Mouse (Mus musculus) ES-E14 (cell line): Measurements from ENCODE around the gene Kcnj4. TPM values are rescaled to one million over a fixed set of nuclear protein-coding genes. Genes with fewer than 3 reads are reported as not detected.

Experiments
- DNase-seq: peaks from one replicate; pipeline ENCODE4 v3.0.0-alpha.2; 2013; ENCODE audit warnings: low read depth, low spot score
- H3K27ac ChIP-seq: 2 replicates; pipeline ENCODE4 v1.5.1; 2012; ENCODE audit warnings: low read depth, mild to moderate bottlenecking, low read length, moderate library complexity, mixed read lengths; ENCODE audit not compliant: poor library complexity, insufficient read depth, severe bottlenecking
- H3K36me3 ChIP-seq: 2 replicates; pipeline ENCODE4 v1.6.1; 2012; ENCODE audit warnings: mild to moderate bottlenecking, low read length, moderate library complexity, mixed read lengths; ENCODE audit not compliant: control insufficient read depth, poor library complexity, insufficient read depth, severe bottlenecking
- H3K4me1 ChIP-seq, 2 experiments: fragments of 150-350 bp in 1 of 2; sonication (generic) in 1 of 2; 2 replicates each; pipeline ENCODE4 v1.6.1; 2012; ENCODE audit warnings: low read length in 2 of 2, mild to moderate bottlenecking in 1 of 2, mixed read lengths in 1 of 2; ENCODE audit not compliant: control insufficient read depth in 2 of 2, insufficient read depth in 2 of 2, poor library complexity in 1 of 2
- H3K4me3 ChIP-seq, 2 experiments: fragments of 150-350 bp in 1 of 2; sonication (generic) in 1 of 2; 2 replicates each; pipeline ENCODE4 v1.5.1; 2012; ENCODE audit warnings: low read length in 2 of 2, low read depth in 1 of 2, mild to moderate bottlenecking in 1 of 2, mixed read lengths in 1 of 2; ENCODE audit not compliant: insufficient read depth in 1 of 2, poor library complexity in 1 of 2, severe bottlenecking in 1 of 2
- H3K9ac ChIP-seq: 2 replicates; pipeline ENCODE4 v1.6.1; 2012; ENCODE audit warnings: low read depth, mild to moderate bottlenecking, low read length, mixed read lengths; ENCODE audit not compliant: poor library complexity, insufficient read depth, severe bottlenecking
- H3K9me3 ChIP-seq: fragments of 150-350 bp; sonication (generic); 2 replicates; pipeline ENCODE4 v1.6.1; 2012; ENCODE audit warnings: low read depth, mild to moderate bottlenecking, low read length; ENCODE audit not compliant: control insufficient read depth, insufficient read depth
- CHD2 ChIP-seq: IDR thresholded peaks from 2 replicates; pipeline ENCODE4 v1.6.1; 2014; ENCODE audit warnings: mild to moderate bottlenecking, low read depth, low read length, inconsistent platforms
- HCFC1 ChIP-seq: IDR thresholded peaks from 2 replicates; pipeline ENCODE4 v1.6.1; 2012; ENCODE audit warnings: low read length, inconsistent platforms, borderline replicate concordance; ENCODE audit not compliant: insufficient read depth
- MAFK ChIP-seq: IDR thresholded peaks from 2 replicates; pipeline ENCODE4 v1.6.1; 2014; ENCODE audit warnings: mild to moderate bottlenecking, low read depth, low read length, inconsistent platforms; ENCODE audit not compliant: insufficient read depth
- ZC3H11A ChIP-seq: IDR thresholded peaks from 2 replicates; pipeline ENCODE4 v1.6.1; 2012; ENCODE audit warnings: low read depth, mild to moderate bottlenecking, inconsistent platforms, low read length, borderline replicate concordance
- ZNF384 ChIP-seq: IDR thresholded peaks from 2 replicates; pipeline ENCODE4 v1.6.1; 2012; ENCODE audit warnings: low read depth, low read length, inconsistent platforms
- in situ Hi-C, 2 experiments: fragments of 600-800 bp; cut with MboI; formaldehyde crosslinking; loops; one replicate each; pipeline ENCODE4 v1.15.1; 2025; ENCODE audit warnings: low sequenced_read_pairs in 2 of 2, inconsistent platforms in 1 of 2; ENCODE audit not compliant: unreplicated experiment in 2 of 2
- total RNA-seq: library from RNA; depleted of rRNA; stranded (reverse); fragments of 300-350 nt; gene quantifications from 2 replicates; pipeline ENCODE4 v1.2.3, GENCODE M21; 2012

The Kcnj4 gene
- total RNA-seq, 1 experiment: 3.2 TPM

DNA sequence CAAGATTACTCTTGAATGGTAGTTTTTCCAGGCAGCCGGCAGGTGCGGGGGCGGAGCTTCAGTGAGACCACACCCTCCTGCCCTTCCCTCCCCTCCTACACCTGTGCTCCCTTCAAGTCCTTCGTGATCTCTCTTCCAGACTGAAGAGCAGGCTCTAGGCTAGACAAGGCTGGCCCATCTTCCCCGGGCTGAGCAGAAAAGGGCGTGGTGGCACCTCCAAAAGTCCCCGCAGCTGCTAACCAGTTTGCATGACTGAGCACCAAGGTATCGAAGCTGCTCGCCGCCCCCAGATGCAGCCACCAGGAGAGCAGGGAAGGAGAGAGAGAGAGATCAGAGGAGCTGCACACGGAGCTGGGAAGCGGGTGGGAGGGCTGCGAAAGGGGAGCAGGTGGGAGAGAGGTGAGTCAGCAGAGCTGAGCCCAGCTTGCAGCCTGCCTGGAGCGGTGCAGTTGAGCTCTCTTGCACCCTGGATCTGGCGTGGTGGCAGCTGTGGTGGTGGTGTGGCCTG, 23.8 kb downstream of the Kcnj4 start:
- in situ Hi-C loops: no loop called here
- H3K9ac ChIP-seq: no peak overlapping the region
- no peak overlapping the region for H3K27ac ChIP-seq
- H3K4me3 ChIP-seq: peak overlapping the region; percentile 2 to 51; a peak in 3 of 4 replicates
- peaks cover 0 to 7% of the 10 kb centered on the region in 2 experiments; a peak in 1 of 4 replicates for H3K4me1 ChIP-seq
- DNase-seq: no peak
- H3K9me3 ChIP-seq: no peaks in the 10 kb centered on the region
- H3K36me3 ChIP-seq: no peaks in the 10 kb centered on the region; the same call in 1 of the 2 replicates
- TF ChIP-seq HCFC1 (no peak), MAFK (peak; percentile 54; the same call in 1 of the 2 replicates), ZC3H11A (no peak)

DNA sequence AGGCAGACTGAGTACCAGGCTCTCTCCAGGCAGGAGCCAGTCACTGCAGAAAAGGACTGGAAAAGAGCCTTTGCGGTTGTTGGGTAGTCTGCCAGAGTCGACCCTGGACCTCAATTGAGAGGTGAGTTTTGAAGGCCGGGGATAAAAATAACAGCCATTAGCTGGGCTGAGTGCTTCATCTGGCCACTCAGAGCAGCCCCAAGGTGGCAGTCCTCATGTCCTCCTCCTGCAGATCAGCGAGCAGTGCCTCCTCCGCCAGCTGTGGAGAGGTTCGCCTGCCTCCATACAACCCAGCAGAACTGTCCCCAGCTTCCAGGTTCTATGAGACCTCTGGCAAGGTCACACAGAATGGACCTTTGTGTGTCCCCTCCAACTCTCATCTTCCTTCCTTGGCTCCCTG, 27.8 kb downstream of the Kcnj4 start:
- no peaks in the 10 kb centered on the region for H3K36me3 ChIP-seq
- H3K9me3 ChIP-seq: no peaks in the 10 kb centered on the region
- H3K4me3 ChIP-seq: no peak overlapping the region
- no peak for DNase-seq
- no peak overlapping the region for H3K27ac ChIP-seq
- in situ Hi-C loops: no loop called here
- H3K4me1 ChIP-seq: peaks cover 0 to 7% of the 10 kb centered on the region in 2 experiments; a peak in 1 of 4 replicates
- TF ChIP-seq CHD2 (no peak), ZC3H11A (no peak), ZNF384 (no peak), MAFK (no peak), HCFC1 (no peak)
- no peak overlapping the region for H3K9ac ChIP-seq

DNA sequence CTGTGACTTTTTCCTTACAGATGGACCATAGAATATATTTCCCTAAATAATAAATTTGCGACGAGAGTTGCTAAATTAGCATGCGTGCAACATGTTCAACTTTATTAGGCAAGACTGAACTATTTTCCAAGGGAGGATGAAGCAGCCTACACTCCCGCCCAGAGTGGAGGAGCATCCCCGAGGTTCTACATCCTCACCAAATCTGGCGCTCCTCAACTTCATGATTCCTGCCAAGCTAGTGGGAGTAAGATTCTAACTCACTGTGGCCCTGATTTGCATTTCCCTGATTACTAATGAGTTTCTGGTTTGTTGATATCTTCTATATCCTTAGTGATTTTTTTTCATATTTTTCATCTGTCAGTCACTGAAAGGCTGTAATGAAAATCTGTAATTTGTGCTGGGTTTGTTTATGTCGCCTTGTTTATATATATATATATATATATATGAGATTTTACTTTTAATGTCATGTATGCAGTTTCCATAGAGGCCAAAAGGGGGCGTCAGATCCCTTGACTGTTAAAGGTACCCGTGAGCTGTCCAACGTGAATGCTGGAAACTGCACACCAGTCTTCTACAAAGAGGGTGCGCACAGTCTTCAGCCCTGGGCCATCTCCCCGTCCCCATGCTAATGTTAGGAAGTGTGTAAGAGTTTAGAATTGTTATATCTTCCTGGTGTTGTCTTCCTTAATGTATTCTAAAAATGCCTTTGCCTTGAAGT, 31.2 kb downstream of the Kcnj4 start:
- in situ Hi-C loops: no loop called here
- TF ChIP-seq MAFK (no peak), HCFC1 (no peak), ZNF384 (no peak), CHD2 (no peak), ZC3H11A (no peak)
- Histone ChIP-seq H3K4me1 (peaks cover 3 to 8% of the 10 kb centered on the region in 2 experiments; a peak in 2 of 4 replicates), H3K4me3 (no peak overlapping the region), H3K9me3 (no peaks in the 10 kb centered on the region), H3K9ac (no peak overlapping the region), H3K27ac (no peak overlapping the region), H3K36me3 (no peaks in the 10 kb centered on the region)
- no peak for DNase-seq

DNA sequence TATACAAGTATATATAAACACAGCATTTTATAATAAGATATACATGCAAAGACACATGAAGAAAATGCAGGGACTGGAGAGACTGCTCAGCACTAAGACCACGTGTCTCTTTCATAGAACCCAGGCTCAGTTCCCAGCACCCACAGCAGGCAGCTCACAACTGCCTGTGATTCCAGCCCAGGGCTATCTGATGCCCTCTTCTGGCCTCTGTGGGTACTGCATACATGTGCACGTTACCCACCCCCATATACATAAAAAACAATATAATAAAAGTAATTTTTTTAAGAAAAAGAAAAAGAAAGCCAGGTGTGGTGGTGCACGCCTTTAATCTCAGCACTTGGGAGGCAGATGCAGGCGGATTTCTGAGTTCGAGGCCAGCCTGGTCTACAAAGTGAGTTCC, 32.0 kb downstream of the Kcnj4 start:
- Histone ChIP-seq H3K9me3 (no peaks in the 10 kb centered on the region), H3K27ac (no peak overlapping the region), H3K36me3 (no peaks in the 10 kb centered on the region), H3K4me3 (no peak overlapping the region), H3K9ac (no peak overlapping the region), H3K4me1 (peaks cover 3 to 8% of the 10 kb centered on the region in 2 experiments; a peak in 2 of 4 replicates)
- in situ Hi-C loops: no loop called here
- TF ChIP-seq ZC3H11A (no peak), CHD2 (no peak), MAFK (no peak), HCFC1 (no peak), ZNF384 (no peak)
- no peak for DNase-seq
